ENCODE assay signal across 18 mouse cellular contexts in the genomic region with DNA sequence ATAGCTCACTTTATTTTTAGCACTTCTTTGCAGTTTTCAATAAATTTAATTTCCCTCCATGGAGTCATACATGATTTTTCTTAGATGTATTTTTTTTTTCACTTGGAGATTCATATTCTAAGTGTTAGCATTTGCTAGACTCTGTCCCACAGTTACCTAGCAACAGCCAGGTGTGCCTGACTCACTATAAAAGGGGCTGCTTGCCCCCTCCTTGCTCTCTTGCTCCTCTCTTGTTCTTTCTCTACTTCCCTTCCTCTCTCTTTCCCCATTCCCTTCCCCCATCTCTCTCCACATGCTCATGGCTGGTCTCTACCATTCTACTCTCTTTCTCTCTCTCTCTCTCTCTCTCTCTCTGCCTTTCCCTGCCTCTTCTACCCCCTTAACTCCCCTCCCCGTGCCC. TPM values are rescaled to one million over a fixed set of nuclear protein-coding genes. Genes with fewer than 3 reads are reported as not detected.
"Had no signal": no experiment of that assay in that cellular context is flagged by ENCODE, and none has a peak within 500 bp of the region (broad histone marks: within the 10 kb centered on the region; RNA-seq: fewer than 3 reads in every experiment).

No protein-coding gene starts in this region.

- H3K4me2 ChIP-seq: liver, embryonic 11.5 days; liver, embryonic 13.5 days; liver, embryonic 15.5 days; neural tube, embryonic 12.5 days; stomach, embryonic 15.5 days had no signal

- H3K9me3 ChIP-seq: liver, embryonic 13.5 days; liver, embryonic 15.5 days; megakaryocyte, embryonic 14.5 days; neural tube, embryonic 12.5 days; stomach, embryonic 15.5 days had no signal

- H3K36me3 ChIP-seq: liver, embryonic 13.5 days; liver, embryonic 15.5 days; neural tube, embryonic 12.5 days; stomach, embryonic 15.5 days had no signal

- H3K27me3 ChIP-seq: liver, embryonic 13.5 days; liver, embryonic 15.5 days; megakaryocyte, embryonic 14.5 days; neural tube, embryonic 12.5 days; stomach, embryonic 15.5 days had no signal

- H3K9ac ChIP-seq: liver, embryonic 13.5 days; liver, embryonic 15.5 days; liver, postnatal 0 days; neural tube, embryonic 12.5 days; stomach, embryonic 15.5 days had no signal

- DNase-seq: liver, embryonic 13.5 days; liver, postnatal 0 days; lung, adult 2 months; lung, postnatal 10 days; right cerebral cortex, postnatal 14 days; thymus, adult 2 months; thymus, postnatal 25 days; thymus, postnatal 4 days had no signal

- H3K4me3 ChIP-seq: liver, embryonic 13.5 days; liver, embryonic 15.5 days; megakaryocyte, embryonic 14.5 days; neural tube, embryonic 12.5 days; stomach, embryonic 15.5 days had no signal

- H3K27ac ChIP-seq: liver, embryonic 13.5 days; liver, embryonic 15.5 days; macrophage; neural tube, embryonic 12.5 days; stomach, embryonic 15.5 days; stomach, postnatal 0 days had no signal

- ATAC-seq: liver, postnatal 0 days had no signal

- H3K4me1 ChIP-seq: liver, embryonic 13.5 days; liver, embryonic 15.5 days; megakaryocyte, embryonic 14.5 days; neural tube, embryonic 12.5 days; stomach, embryonic 15.5 days had no signal

RNA-seq across cellular contexts. Expression of a gene that starts 14.1 kb away (rescaled TPM):
- total RNA-seq: megakaryocyte progenitor cell, adult 5-6 weeks; midbrain, postnatal 0 days had no signal
- polyA plus RNA-seq: liver, postnatal 0 days; testis, adult 2 months had no signal
